Mouse (Mus musculus) ES-E14 (cell line): Measurements from ENCODE around the gene Mad1l1.

ENCODE experiments used
- CHD2 ChIP-seq: IDR thresholded peaks from 2 replicates; pipeline ENCODE4 v1.6.1; 2014; ENCODE audit warnings: mild to moderate bottlenecking, low read depth, low read length, inconsistent platforms
- HCFC1 ChIP-seq: IDR thresholded peaks from 2 replicates; pipeline ENCODE4 v1.6.1; 2012; ENCODE audit warnings: low read length, inconsistent platforms, borderline replicate concordance; ENCODE audit not compliant: insufficient read depth
- MAFK ChIP-seq: IDR thresholded peaks from 2 replicates; pipeline ENCODE4 v1.6.1; 2014; ENCODE audit warnings: mild to moderate bottlenecking, low read depth, low read length, inconsistent platforms; ENCODE audit not compliant: insufficient read depth
- ZC3H11A ChIP-seq: IDR thresholded peaks from 2 replicates; pipeline ENCODE4 v1.6.1; 2012; ENCODE audit warnings: low read depth, mild to moderate bottlenecking, inconsistent platforms, low read length, borderline replicate concordance

- no peak for TF ChIP-seq CHD2
- TF ChIP-seq HCFC1: no peak
- no peak for TF ChIP-seq ZC3H11A
- no peak for TF ChIP-seq MAFK
Measured at GRCm38 (mm10) chr5:140073671-140074116, 247.7 kb downstream of the Mad1l1 start.
